Mouse (Mus musculus): ENCODE data around the gene Ccdc61.

Ccdc61 gene

DNA sequence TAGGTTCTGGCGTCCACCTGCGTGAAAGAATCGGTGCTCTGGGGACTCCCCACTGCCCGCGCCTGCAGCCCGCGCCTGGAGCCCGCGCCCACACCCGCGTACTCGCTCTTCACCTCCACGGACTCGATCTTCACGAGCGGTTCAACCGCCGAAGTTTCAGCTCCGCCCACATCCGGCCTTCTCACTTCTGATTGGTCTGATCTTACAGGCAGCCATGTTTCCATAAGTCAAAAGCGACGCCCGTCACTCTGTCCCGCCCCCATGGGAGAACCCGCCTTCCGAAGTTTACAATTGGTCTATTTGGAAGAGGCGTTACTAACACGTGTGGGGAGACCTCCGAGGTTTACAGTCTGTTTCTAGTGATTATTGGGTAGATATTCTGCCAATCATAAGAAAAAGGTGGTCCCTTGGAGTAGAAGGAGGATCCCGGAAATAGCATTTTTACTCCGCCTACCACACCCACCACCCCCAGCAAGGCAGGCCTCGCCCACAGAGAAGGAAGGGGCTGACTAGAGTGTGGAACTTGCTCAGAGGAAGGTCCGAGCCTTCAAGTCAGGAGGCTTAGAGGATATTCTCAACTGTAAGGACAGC lies at the start of gene Ccdc61:
Gene Ccdc61 (minus strand): TSS at position 175 of the 591 bp plus-strand sequence.
- DNase-seq (ENCODE audit: low spot score), result peak; percentile 97

DNA sequence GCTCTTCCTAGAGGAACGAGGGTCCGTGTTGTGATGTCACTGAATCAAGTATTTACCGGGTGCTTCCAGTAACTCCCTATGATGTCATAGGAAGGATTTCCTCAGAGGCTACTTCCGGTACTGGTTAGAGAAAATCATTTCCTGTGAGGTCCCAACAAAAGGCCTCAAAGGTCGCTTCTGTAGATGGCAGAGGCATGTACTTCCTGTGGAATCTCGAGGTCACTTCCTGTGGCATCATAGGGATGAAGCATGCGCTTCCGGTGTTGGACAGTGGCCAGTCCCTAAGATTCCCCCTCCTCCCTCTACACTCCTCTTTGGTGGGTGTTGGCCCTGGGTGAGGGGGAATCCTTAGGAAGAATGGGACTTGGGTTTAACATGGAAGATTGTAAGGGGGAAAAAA lies 49.2 kb upstream of the Ccdc61 start:
- DNase-seq (ENCODE audit: low spot score), result no peak

DNA sequence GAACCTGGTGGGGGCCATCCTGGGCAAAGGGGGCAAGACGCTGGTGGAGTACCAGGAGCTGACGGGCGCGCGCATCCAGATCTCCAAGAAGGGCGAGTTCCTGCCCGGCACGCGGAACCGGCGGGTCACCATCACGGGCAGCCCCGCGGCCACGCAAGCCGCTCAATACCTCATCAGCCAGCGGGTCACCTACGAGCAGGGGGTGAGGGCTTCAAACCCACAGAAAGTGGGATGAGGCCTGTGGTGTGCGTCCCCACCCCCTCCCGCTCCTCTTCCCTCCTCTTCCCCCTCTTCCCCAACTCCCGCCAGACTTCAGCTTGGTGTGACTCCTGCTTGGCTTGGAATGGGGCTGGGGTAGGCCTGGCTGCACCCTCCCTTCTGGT lies 48.2 kb upstream of the Ccdc61 start:
- no peak for DNase-seq (ENCODE audit: low spot score)

DNA sequence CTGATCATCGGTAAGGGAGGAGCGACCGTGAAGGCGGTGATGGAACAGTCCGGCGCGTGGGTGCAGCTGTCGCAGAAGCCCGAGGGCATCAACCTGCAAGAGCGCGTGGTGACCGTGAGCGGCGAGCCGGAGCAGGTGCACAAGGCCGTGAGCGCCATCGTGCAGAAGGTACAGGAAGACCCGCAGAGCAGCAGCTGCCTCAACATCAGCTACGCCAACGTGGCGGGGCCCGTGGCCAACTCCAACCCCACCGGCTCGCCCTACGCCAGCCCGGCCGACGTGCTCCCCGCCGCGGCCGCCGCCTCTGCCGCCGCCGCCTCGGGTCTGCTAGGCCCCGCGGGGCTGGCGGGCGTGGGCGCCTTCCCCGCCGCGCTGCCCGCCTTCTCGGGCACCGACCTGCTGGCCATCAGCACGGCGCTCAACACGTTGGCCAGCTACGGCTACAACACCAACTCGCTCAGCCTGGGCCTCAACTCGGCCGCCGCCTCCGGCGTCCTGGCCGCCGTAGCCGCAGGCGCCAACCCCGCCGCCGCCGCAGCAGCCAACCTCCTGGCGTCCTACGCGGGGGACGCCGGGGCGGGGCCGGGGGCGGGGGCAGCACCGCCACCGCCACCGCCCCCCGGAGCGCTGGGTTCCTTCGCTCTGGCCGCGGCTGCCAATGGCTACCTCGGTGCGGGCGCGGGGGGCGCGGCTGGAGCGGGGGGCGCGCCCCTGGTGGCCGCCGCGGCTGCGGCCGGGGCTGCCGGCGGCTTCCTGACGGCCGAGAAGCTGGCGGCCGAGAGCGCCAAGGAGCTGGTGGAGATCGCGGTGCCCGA lies 47.6 kb upstream of the Ccdc61 start:
- peak; percentile 42 for DNase-seq (ENCODE audit: low spot score)

DNA sequence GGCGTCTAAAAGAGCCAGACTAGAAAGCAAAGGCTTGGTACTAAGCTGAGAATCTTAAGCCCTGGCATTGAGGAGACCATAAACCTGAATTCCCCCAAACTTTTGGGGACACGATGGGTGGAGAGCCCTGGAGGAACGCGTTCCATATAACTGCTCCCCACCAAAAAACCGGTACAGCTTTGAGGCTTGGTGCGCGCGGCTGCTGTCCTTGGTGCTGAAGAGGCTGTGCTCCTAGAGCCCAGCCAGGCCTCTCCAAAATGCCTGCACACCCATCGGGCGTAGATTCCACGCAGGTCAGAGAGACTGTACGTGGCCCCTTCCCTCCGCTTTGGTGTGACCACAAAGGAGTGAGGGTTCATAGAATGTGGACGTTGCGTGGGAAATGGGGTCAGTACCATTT lies 41.2 kb upstream of the Ccdc61 start:
- DNase-seq (ENCODE audit: low spot score), result no peak

DNA sequence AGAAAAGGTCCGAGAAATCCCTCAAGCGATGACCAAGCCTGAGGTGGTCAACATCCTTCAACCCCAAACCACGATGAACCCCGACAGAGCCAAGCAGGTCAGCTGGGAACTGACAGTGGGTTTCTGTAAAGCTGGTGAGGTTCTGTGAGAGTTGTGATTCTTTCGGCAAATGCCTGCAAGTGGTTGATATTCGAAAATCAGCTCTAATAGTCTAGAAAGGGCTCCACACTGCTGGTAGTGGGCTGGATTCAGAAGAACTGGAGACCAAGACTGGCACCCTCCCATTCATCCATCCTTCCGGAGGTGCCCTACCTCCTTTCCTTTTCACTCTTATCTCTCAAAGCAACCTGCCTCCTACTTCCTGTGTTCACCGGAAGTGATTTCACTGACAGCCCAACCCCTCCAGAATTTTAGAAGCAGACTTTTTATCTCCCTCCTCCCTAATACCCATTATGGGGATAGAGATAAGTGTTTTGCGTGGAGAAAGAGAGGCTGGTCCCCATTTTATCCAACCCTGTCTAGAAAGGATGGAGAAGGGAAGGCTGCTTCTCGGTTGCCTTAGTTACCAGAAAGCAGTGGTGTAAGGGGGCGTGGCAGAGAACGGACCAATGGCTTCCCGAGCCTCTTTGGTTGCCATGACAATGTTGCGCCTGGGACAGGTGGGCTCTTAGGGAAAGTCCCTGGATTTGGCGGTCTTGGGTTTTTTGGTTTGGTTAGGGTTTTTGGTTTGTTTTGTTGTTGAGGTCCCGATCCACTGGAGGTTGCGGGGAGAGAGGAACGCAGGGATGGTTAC lies 40.5 kb upstream of the Ccdc61 start:
- DNase-seq (ENCODE audit: low spot score), result no peak

DNA sequence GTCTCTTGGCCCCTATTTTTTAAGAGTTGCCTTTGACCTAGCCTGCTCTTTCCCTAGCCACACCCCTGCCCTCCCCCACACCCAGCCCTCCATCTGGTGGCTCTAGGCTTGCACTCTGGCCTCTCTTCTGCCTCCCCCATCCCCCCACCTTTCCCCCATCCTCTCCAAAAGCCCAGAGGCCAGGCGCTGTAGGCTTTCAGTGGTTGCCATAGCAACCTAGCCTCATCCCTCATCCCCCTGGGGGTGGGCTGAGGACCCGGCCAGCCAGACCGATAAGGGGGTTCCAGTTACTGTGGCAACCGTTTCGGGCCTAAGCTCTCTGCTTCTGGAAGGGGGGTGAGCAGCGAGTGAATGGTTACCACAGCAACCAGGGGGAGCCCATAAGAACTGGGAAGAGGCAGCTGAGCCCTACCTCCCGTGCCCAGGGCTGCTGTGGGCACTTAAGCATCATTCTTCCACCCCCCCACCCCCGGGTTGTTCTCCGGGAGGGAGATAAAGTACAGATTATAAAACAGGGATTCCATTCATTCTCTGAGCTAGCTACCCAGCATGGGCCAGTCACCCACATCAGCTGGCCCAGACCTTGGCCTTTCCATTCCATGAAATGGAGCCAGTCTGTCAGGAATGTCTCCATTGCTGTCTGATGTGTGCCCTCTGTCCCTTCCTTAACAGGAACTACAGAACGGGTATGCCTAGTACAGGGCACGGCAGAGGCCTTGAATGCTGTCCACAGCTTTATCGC lies 39.7 kb upstream of the Ccdc61 start:
- no peak for DNase-seq (ENCODE audit: low spot score)

DNA sequence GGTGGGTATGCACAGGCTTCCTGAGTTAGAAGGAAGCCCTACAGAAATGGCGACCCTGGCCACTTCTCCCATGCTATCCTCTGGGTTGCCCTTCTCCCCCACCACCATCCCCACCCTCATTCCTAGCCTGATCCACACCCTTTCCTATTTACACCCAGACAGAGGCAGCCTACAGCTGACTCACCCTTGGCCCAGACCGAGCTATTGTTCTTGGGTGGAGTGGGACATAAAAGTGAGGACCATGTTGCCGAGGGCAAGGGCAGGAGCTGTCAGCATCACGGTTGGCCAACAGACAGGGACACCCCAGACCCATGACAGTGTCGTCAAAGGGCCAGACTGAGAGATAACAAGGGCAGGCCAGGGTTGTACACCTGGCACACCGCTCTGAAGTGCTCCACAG lies 37.9 kb upstream of the Ccdc61 start:
- DNase-seq (ENCODE audit: low spot score), result no peak

DNA sequence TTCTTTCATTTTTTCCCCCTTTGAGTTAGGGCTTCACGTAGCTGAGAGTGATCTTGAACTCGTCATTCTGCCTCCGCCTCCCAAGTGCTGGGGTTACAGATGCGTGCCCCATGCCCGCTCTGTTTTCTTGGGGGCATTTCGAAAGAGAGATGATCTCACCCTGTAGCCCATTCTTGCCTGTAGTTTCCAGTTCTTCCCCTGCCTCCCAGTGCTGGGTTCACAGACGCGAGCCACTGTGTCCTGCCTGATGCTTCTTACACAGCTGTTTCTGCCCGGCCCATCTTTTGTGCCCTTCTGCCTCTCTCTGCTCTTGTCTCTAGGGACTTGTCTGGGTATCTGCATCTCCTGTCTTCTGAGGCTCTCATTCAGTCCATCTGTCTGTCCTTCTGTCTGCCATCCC lies 32.6 kb upstream of the Ccdc61 start:
- no peak for DNase-seq (ENCODE audit: low spot score)

DNA sequence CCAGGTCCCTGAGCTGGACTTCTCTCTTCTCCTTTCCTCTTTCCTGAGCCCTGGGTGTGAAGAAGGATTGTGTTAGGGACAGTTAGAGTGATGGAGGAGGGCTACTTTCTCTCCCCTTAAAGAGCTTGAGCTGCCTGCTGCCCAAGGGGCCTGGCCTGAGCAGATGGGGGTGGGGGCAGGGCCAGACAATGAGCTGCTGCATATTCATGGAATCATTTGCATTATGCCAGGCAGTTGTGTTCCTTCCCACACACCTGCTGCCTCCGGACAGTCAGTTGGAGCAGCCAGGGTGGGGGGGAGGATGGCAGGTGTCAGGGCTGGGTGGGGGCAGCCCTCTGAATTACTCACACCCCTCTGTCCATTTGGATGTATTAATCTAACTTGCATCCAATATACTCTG lies 32.2 kb upstream of the Ccdc61 start:
- DNase-seq (ENCODE audit: low spot score), result no peak

DNA sequence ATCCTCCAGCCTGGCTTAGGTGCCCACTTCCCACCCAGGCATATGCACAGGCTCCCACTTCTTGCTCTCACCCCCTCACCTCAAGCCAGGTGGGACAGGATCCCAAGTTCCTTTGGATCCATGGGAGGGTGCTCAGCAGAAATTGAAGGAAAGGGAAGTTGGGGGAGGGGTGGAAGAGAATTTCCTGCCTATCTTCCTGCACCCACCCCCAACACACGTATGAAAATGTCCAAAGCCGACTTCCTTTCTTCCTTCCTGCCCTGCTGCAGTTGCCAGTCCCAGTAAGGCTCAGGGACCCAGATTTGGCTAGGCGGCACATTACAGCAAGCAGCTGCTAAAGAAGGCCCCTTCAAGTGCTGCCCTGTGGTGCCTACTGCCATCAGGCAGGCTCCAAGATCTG lies 17.5 kb upstream of the Ccdc61 start:
- no peak for DNase-seq (ENCODE audit: low spot score)

DNA sequence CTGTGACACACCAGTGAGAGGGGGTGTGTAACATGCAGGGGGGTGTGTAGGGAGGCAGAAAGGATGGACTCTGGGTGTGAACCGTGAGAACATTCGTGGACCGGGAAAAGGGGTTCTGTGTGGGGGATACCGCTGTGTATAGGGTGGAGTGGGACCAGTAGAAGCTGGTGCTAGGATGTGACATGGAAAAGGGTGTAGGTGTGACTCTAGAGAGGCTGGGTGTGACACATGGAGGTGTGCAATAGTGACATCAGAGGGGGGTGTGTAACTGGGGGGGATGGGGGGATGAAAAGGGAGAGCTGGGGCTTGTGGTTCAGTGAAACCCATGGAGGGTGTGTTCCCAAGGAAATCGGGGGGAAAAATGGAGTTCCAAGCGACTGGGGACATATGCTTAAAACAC lies 16.7 kb upstream of the Ccdc61 start:
- no peak for DNase-seq (ENCODE audit: low spot score)

DNA sequence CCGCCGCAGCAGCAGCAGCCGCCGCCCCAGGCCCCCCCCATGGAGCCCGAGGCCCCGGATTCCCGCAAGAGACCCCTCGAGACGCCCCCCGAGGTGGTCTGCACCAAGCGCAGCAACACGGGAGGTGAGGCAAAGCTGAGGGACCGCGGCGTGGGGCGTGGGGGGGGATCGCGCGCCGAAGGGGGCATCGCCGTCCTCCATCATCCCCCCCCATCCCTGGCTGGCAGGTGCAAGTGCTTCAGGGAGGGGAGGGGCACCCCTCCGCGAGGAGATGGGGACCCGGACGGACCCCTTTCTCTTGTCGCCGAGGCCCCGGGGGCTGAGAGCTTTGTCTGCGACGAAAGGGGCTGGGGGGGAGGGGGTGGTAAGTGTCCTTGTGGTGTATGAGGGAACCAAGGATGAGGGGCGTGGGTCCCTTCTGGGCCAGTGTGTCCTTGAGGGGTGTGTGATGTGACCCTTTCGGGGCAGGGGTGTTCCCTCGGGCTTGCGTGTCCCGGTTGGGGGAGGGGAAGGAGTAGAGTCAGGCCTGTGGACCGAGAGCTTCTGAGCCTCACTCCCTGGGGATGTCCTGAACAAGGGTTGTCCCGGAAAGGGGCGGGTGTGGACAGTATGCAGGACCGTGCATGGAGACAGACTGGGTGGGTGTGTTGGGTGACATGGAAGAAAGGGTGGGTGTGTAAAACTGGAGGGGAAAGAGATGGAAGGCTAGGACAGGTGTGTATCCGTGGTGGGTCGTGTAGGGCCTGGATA lies 16.0 kb upstream of the Ccdc61 start:
- DNase-seq (ENCODE audit: low spot score), result no peak

DNA sequence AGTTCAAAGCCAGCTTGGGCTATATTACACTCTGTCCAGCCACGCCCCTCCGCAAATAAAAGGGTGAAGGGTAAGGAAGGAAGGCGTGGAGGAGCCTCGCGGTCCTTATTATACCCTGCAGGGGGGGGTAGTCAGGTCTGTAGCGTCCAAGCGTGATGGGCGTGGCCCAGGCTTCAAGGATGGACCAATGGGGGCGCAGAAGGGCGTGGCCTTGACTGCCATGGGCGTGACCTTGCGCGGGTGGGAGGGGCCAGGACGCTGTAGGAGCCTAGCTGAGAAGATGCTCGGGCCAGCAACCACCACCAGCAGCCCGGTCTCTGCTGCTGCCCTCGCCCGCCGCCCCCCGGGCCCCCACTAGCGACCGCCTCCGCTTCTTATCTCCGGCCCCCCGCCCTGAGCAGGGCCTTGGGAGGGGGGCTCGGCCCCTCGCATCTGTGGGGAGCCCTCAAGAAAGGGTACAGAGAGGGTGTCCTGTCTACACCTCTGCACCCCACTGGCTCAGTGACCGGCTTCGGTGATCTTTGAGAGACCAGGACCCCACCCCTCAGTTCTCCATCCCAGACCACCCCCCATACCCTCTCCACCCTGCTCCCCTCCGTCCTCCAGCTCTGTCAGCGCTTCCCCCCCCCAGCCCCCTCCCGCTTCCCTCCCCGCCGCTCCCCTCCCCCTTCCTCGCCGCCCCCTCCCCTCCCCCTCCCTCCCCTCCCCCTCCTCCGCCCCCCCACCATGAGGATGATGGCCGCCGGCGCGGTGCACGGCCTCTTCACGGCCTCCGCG lies 15.1 kb upstream of the Ccdc61 start, which contains the start of gene Nova2:
Gene Nova2 (plus strand): TSS at position 727 of the 777 bp plus-strand sequence.
- peak; percentile 97 for DNase-seq (ENCODE audit: low spot score)

DNA sequence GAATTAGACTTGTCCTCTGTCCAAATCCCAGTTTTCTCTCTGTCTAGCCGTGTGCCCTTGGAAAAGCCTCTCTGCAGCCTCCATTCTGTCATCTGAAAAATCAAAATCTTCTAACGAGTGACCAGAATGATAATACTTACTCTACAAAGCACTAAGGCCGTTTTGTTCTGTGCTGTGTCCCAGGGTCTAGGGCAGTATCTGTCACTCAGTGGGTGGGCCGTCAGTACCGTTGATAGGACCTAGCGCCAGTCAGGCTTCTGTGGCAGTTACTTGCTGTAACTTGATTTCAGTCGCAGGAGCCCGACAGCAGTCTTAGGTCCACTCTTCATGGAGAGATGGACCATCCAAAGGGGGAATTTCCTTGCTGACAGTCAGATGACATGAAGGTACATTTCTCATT lies 14.1 kb upstream of the Ccdc61 start:
- DNase-seq (ENCODE audit: low spot score), result no peak

DNA sequence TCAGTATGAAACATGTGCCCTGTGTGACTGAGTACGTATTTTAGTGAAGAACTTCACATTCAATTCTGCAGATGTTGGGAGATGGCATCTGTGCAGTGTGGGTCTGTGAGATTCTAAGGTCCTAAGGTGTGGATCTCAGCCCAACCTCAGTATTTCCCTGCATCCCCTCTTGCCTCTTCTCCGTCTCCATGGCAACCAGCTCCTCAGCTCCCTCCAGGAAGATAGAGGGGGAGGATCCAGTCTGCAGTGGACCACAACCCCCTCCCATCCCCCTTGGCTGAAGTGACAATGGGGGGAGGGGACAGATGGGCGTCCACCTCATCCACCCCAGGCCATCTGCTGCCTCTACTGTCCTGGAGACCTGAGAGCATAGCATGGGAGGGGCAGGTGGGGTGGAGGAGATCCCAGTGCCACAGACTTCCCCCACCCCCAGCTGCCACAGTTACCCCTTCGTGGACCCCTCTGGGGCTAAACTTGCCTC lies 13.5 kb upstream of the Ccdc61 start:
- DNase-seq (ENCODE audit: low spot score), result no peak

DNA sequence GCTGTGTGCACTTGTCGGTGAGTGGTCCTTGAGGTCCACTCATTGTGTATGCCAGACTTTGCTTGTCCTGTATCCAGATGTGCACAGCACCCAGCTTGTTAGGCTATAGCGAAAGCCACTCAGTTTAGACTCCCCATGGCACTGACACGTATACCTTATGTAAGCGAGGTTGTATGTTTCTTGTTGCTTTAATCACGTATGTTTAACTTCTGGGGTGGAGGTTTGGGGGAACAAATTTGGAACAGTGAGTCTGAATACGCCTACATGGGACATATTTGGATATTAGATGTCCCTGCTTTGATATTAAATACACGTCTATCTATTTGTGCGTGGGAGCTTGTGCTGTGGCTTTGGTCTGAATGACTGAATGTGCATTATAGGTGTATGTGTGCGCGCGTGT lies 13.1 kb upstream of the Ccdc61 start:
- DNase-seq (ENCODE audit: low spot score), result peak; percentile 55

DNA sequence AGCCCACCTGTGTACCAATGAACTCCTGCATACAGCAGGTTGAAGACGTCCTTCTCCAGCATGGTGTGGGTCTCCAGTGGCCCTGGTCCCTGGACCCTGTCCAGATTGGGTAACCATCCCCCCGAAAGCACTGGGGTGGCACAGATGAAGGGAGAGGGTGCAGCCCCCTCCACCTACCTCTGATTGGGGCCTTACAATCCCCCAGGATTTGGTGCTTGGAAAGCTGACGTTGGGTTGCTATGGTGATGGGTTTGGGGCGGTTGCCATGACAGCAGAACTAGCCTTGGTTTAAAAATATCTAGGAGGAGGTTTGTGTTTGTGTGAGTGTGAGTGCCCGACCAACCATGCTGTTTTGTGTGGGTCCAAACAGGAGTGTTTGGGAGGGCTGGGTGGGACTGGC lies 12.6 kb upstream of the Ccdc61 start:
- peak; percentile 83 for DNase-seq (ENCODE audit: low spot score)

DNA sequence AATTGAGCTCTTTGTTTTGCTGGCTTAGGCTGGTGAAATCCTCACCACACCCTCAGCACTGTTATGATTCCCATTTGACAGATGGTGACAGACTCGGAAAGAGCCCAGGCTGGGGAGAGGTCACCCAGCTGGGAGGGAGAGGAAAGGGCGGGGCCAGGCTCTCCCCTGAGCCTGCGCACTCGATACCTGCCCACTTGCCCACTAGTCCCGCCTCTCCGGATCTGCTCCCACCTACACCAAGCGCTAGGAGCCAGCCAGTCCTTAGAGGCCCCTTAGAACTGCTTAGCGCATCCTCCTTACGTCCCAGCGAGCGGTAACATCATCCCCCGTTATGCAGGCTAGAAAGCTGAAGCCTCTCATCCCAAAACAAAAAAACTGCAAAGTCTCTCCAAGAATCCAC lies 10.9 kb upstream of the Ccdc61 start:
- peak; percentile 77 for DNase-seq (ENCODE audit: low spot score)

DNA sequence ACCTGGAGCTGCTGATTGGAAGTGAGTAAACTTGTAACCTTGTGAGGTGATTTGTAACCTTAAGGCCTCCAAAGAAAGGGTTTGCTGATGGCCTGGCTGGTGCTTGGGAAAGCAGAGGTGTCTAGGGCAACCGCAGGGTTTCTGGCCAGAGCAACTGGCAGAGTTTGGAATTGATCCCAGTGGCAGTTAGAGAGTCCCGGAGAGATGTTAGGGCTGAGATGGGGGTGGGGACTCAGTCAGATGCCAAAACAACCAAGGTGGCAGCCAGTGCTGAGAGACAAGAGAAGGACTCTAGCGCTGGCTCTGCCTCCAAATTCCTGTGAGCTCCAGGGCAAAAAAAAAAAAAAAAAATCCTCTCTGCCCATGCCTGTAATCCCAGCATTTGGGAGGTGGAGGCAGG lies 7.7 kb upstream of the Ccdc61 start:
- DNase-seq (ENCODE audit: low spot score), result no peak

DNA sequence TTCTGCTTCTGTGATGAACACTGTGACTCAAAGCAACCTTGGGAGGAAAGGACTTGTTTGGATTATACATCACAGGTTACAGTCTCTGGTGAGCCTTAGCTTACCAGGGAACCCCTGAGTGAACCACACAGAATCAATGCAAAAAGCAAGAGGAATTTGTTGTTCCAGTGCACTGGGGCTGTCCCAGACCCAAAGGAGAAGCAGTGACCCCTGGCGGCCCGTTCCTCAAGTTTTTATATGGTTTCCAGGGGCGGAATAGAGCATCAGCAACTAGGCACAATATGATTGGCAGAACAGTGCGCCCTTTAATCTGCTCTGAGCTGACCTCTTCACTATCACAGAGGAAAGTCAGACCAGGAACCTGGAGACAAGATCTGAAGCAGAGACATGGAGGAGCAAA lies 6.0 kb upstream of the Ccdc61 start:
- no peak for DNase-seq (ENCODE audit: low spot score)
